Mouse (Mus musculus) R1 (cell line): Measurements from ENCODE around the gene Emp2.
A peak's percentile ranks its signal among the peaks of the same experiment; 100 is the strongest.

Experiments
- DNase-seq: peaks from one replicate; pipeline ENCODE4 v3.0.0-alpha.2; 2018; ENCODE audit warnings: low read depth, low spot score

The Emp2 gene

GRCm38 (mm10) chr16:10313646-10314088 lies at the start of gene Emp2:
Gene Emp2 (minus strand): TSS chr16:10313968.
- DNase-seq, result peak; percentile 31

- DNase-seq, result no peak
Measured at GRCm38 (mm10) chr16:10363061-10363460, 49.3 kb upstream of the Emp2 start.

GRCm38 (mm10) chr16:10359241-10359640 lies 45.5 kb upstream of the Emp2 start:
- peak; percentile 83 for DNase-seq

DNA sequence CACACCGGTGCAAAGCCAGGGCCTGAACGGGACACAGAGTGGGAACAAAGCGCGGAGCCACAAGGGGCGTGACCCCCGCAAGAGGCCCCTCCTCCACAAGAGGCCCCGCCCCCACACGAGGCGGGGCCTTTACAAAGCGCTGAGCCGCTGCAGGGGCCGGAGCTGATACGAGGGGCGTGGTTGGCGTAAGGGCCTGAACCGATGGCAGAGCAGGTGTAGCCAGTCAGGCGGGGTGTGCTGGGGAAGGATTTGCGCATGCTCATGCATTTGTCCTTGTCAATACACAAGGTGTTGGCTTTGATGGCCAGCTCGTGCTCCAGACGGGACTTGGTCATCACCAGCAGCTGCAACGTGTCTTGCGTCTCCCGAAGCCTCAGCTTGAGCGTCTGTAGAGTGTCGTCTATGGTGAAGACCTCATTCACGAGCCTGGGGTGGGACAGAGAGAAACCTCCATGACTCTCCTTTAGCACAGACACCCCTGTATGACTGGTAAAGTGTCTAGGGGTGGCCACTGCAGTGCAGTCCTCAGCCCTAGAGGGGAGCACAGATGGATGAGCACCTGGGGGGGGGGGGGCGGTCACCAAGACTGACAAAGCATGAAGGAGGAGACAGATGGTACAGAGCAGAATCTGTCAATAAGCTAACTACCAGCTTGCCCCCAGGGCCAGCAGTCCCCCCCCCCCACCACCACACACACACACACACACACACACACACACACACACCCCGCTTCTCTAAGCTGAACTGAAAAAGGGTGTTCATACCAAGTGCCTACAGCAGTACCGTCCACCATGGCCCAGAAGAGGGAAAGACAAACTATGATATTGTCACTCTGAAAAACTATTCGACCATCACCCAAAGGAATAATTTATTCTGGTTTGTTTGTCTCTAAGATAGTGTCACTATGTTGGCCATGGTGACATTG lies 44.5 kb upstream of the Emp2 start:
- peak; percentile 93 for DNase-seq

DNA sequence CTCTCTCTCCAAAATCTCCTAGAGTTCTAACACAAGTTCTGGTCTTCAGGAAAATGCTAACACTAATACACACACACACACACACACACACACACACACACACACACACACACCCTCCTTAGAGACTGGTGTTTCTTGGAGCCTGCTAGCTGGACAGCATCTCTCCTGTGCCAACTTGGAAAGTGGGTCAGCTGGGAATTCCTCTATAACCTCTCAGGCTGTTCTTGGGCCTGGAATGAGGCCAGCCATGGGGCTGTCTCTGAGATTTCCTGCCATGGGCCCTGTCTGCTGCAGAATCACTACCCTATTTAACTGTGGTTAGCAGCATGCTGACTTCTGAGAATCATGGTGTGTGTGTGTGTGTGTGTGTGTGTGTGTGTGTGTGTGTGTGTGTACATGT lies 41.2 kb upstream of the Emp2 start:
- DNase-seq, result no peak

GRCm38 (mm10) chr16:10351050-10351636 lies 37.4 kb upstream of the Emp2 start:
- DNase-seq, result peak; percentile 51

DNA sequence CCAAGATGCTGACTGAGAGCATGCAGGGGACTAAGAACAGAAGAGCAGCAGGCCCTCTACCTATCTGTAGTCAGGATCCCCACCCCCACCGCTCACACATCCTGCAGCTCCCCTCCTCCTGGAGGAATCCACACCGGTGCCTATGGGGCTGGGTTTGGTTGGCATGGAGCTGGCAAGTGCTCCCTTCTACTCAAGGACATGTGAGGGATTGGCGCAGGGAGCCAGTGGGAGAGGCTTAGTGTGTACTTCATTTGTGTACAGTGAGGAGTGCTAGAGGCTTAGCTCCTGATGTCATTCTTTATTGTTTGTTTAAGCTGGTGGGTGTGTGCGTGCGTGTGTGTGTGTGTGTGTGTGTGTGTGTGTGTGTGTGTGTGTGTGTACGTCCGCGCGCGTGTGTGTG lies 36.1 kb upstream of the Emp2 start:
- no peak for DNase-seq

DNA sequence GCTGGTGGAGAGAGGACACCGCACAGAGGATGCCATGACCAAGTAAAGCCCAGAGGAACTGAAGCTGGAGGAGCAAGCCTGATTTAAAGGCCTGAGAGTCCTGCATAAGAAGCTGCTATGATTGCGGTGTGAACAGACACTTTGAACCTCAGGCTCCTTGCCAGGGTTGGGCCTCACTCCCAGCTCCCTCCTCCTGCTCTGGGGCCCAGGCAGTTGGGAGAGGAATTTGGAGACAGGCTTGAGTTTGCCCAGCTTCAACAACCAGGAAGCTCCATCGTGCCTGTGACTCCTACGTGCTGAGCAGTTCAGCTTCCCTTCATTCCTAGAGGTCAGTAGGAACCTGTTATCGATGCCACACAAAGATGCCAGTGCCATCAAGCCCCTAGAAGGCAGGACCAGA lies 35.7 kb upstream of the Emp2 start:
- DNase-seq, result no peak

GRCm38 (mm10) chr16:10347551-10347950 lies 33.8 kb upstream of the Emp2 start:
- no peak for DNase-seq

- no peak for DNase-seq
Measured at GRCm38 (mm10) chr16:10341110-10341509, 27.3 kb upstream of the Emp2 start.

GRCm38 (mm10) chr16:10339930-10340329 lies 26.2 kb upstream of the Emp2 start:
- no peak for DNase-seq

GRCm38 (mm10) chr16:10338601-10339000 lies 24.8 kb upstream of the Emp2 start:
- DNase-seq, result no peak

- peak; percentile 58 for DNase-seq
Measured at GRCm38 (mm10) chr16:10337422-10338197, 23.8 kb upstream of the Emp2 start.

- peak; percentile 53 for DNase-seq
Measured at GRCm38 (mm10) chr16:10336454-10337421, 23.0 kb upstream of the Emp2 start.

GRCm38 (mm10) chr16:10335953-10336352 lies 22.2 kb upstream of the Emp2 start:
- no peak for DNase-seq

- no peak for DNase-seq
Measured at GRCm38 (mm10) chr16:10332732-10333131, 19.0 kb upstream of the Emp2 start.

DNA sequence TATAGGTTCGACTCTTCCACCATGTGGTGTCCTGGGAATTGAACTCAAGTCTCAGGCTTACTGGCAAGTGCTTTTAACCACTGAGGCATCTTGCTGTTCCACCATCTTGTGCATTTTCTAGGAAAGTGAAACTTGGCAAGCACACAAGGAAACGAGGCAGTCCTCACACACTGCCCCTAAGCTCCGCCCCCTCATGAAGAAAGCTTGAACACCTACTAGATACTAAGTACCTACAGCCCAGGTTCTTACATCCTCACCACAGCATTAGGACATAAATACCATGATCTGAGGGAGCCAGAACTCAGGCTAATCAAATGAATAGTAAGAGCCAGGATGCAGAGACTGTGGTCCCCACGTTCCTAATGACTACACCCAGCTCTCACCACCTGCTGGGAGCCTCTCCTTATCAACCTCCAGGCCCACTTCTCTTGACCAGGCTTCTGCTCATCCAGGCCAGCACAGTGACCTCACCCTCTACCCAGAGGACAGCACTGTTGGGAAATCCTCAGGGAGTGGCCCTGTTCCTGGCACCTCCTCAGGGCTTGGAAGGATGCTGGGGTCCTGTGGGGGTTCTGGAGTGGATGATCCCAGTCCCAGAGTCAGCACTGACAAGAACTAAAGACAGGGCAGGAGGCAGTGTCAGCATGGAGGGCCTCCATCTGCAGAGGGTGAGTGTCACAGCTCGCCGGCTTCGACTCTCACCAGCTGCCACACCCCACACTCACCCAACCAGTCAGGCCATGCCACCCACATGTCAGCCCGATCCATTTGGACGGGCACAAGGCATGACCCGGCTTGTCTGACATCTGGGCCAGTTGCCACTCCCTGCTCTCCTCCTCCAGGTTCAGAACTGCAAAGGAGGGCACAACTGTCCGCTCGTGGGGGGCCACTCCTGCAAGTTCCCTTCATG lies 17.1 kb upstream of the Emp2 start:
- DNase-seq, result no peak

DNA sequence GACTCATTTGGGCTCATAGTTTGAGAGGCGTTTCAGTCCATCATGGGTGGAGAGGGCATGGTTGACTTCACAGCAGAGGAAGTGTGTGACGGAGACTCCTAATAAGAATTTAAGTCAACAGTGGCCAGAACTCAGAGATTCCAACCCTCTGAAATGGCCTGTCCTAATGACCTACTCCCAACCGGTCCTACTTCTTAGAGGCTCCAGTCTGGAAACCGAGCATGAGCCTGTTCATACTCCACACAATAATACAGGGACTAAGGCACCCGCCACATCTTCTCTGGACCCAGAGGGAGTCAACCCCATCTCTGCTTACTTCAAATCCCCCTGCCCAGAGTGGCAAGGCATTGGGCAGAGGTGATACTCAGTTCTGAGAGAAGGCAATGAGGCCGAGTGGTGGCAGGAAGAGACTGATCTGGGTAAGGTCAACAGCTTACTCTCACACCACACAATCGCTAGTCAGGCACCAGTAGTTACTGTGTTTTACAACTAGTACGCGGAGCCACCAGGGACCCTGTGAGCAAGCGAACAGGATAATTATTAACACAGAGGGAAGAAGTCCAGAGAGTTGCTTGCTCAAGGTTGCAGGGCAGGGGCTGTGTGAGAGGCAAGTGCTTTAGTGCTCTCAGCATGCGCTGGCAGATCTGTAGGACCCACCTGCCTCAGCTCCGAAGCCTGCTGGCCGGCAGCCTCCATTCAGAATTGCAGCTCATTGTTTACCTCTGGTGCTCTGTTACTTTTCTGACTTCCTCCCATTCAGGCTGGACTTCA lies 14.0 kb upstream of the Emp2 start:
- DNase-seq, result no peak

DNA sequence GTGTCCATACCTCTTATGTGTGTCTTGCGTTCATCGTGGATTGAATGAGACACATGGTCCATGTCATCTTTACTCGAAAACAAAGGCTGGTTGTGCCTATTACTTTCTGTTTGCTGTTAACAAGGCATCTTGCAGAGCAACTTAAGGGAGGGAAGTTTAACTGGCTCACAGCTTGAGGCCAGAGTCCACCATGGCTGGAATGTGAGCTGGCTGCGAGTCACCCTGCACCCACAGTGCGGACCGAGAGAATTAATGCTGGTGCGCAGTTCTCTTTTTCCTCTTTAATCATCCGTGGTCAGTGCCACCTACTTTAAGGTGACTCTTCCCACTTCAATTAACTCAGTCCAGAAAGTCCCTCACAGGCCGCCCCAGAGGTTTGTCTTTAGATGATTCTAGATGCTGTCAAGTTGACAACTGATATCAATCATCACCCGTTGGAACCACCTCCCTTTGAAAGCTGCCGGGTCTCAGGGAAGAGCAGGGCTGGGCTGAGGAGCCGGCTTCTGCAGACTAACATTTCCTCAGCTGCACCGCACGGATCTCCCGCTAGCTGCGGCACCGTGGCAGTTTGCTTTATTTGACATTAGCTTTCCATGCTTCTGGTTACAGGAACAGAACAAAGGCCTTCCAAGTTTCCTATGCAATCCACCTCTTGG lies 6.3 kb upstream of the Emp2 start:
- DNase-seq, result no peak
